Mouse (Mus musculus) stomach, embryonic 16.5 days (tissue): Measurements from ENCODE around the gene Vti1a. TPM values are rescaled to one million over a fixed set of nuclear protein-coding genes. Genes with fewer than 3 reads are reported as not detected.

Experiments used
- ATAC-seq: fragments of 200-750 bp; cut with Nextera tagmentation; 2 replicates; pipeline ENCODE4 v1.8.0; 2017; ENCODE audit warnings: moderate number of reproducible peaks, moderate TSS enrichment; ENCODE audit not compliant: insufficient read depth, low FRiP score
- H3K27ac ChIP-seq: fragments of 300-500 bp; sonication (generic); 2 replicates; pipeline ENCODE4 v1.5.1; 2014; ENCODE audit warnings: low read length
- H3K27me3 ChIP-seq: fragments of 300-500 bp; sonication (generic); 2 replicates; pipeline ENCODE4 v1.6.1; 2014; ENCODE audit warnings: low read length, control low read depth, mixed read lengths; ENCODE audit not compliant: control insufficient read depth, insufficient read depth
- H3K36me3 ChIP-seq: fragments of 300-500 bp; sonication (generic); 2 replicates; pipeline ENCODE4 v1.6.1; 2014; ENCODE audit warnings: low read length; ENCODE audit not compliant: control insufficient read depth, insufficient read depth
- H3K4me1 ChIP-seq: fragments of 300-500 bp; sonication (generic); 2 replicates; pipeline ENCODE4 v1.6.1; 2014; ENCODE audit warnings: low read length, control low read depth, mixed read lengths; ENCODE audit not compliant: control insufficient read depth, insufficient read depth
- H3K4me2 ChIP-seq: fragments of 300-500 bp; sonication (generic); 2 replicates; pipeline ENCODE4 v1.6.1; 2014; ENCODE audit warnings: low read depth, low read length, mixed read lengths
- H3K4me3 ChIP-seq: fragments of 300-500 bp; sonication (generic); replicated peaks from 2 replicates; pipeline ENCODE4 v1.5.1; 2014; ENCODE audit warnings: mild to moderate bottlenecking, low read length
- H3K9ac ChIP-seq: fragments of 300-500 bp; sonication (generic); 2 replicates; pipeline ENCODE4 v1.6.1; 2014; ENCODE audit warnings: low read length
- H3K9me3 ChIP-seq: fragments of 300-500 bp; sonication (generic); replicated peaks from 2 replicates; pipeline ENCODE4 v1.6.1; 2016; ENCODE audit warnings: low read length, control low read depth; ENCODE audit not compliant: control insufficient read depth
- WGBS: fragments of 180-500 bp; shearing (Covaris S2); extraction: QIAGEN DNeasy Blood & Tissue Kit; methylation state at CpG from one replicate; pipeline ENCODE4 v1.1.7; 2014; 5-methylcytosine and 5-hydroxymethylcytosine counted together
- polyA plus RNA-seq: library from polyadenylated mRNA; unstranded; fragments of >200 nt; fragmentation: Nextera tagmentation; extraction: Ambion mirVana; gene quantifications from 2 replicates; pipeline ENCODE4 v1.2.1, GENCODE M21; 2015

The Vti1a gene
- polyA plus RNA-seq, 1 experiment from 2014 or later: 26.1 TPM

- Histone ChIP-seq H3K4me2 (no peak overlapping the region), H3K27ac (no peak overlapping the region), H3K4me1 (peaks cover 15% of the 10 kb centered on the region), H3K4me3 (no peak overlapping the region), H3K36me3 (no peaks in the 10 kb centered on the region), H3K9me3 (no peaks in the 10 kb centered on the region), H3K27me3 (no peaks in the 10 kb centered on the region), H3K9ac (no peak overlapping the region)
- WGBS: 82% methylated on average over 8 of the region's 8 CpGs
- no peak for ATAC-seq
Measured at GRCm38 (mm10) chr19:55472582-55472981, 156.5 kb downstream of the Vti1a start.

DNA sequence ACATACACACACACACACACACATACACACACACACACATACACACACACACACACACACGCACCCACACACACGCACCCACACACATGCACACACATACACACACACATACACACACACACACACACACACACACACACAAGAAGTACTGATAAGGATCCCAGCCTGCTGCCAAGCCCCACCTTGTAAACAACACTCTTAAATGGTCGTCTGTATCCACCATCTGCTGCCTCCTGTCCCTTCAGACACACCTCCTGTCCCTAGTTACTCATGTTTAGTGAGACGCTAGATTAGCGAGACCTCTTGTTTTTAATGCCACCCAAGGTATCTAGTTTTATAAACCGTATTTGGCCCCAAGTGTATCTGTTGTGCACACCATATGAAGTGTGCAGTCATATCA, 158.1 kb downstream of the Vti1a start:
- whole genome bisulfite sequencing: 62% methylated on average over 5 of the region's 6 CpGs
- H3K27ac ChIP-seq: no peak overlapping the region
- H3K4me3 ChIP-seq: no peak overlapping the region
- H3K27me3 ChIP-seq: no peaks in the 10 kb centered on the region
- no peak for ATAC-seq
- no peaks in the 10 kb centered on the region for H3K9me3 ChIP-seq
- H3K4me2 ChIP-seq: no peak overlapping the region
- no peak overlapping the region for H3K9ac ChIP-seq
- H3K36me3 ChIP-seq: no peaks in the 10 kb centered on the region
- peaks cover 8% of the 10 kb centered on the region for H3K4me1 ChIP-seq

DNA sequence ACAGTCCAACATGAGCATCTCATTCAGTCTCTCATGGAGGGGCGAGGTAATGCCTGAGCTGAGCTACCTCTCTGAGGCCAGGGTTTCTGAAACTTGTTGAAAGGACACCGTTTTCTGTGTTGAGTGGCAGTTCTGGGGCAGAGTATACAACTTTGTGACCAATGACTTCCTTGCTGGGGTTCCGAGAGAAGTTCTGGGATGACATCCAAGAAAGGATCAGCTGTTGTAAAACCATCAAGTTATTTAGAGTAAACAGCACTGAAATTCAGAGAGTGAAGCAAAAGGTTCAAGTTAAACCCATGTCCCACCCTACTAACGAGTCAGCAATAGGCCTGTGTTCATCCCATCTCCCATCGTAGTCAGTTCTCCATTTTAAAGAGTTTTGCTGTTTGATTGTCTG, 164.4 kb downstream of the Vti1a start:
- Histone ChIP-seq H3K4me2 (no peak overlapping the region), H3K4me1 (no peaks in the 10 kb centered on the region), H3K9me3 (no peaks in the 10 kb centered on the region), H3K27me3 (no peaks in the 10 kb centered on the region), H3K36me3 (no peaks in the 10 kb centered on the region), H3K27ac (no peak overlapping the region), H3K4me3 (no peak overlapping the region), H3K9ac (no peak overlapping the region)
- WGBS: 68% methylated on average over 5 of the region's 5 CpGs
- no peak for ATAC-seq

DNA sequence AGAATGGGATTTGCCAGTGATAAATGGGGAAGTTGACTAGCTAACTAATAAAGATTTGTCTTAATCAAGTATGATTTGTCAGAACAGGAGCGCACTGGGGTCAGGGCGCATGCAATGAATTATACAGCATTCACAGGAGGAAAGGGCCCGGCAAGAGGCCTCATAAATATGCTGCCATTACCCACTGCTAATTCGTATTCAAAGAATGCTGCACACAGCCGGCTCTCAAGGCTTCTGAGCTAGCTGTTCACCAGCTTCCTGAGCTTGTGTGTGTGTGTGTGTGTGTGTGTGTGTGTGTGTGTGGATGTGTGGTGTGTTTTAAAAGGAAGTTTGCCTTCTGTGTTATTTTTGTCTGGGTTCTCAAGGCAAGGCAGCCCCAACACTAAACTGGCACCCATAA, 165.2 kb downstream of the Vti1a start:
- no peaks in the 10 kb centered on the region for H3K4me1 ChIP-seq
- H3K4me2 ChIP-seq: no peak overlapping the region
- H3K36me3 ChIP-seq: no peaks in the 10 kb centered on the region
- 28% methylated on average over 5 of the region's 5 CpGs for WGBS
- H3K27ac ChIP-seq: no peak overlapping the region
- no peaks in the 10 kb centered on the region for H3K27me3 ChIP-seq
- ATAC-seq: no peak
- H3K9ac ChIP-seq: no peak overlapping the region
- no peak overlapping the region for H3K4me3 ChIP-seq
- no peaks in the 10 kb centered on the region for H3K9me3 ChIP-seq

DNA sequence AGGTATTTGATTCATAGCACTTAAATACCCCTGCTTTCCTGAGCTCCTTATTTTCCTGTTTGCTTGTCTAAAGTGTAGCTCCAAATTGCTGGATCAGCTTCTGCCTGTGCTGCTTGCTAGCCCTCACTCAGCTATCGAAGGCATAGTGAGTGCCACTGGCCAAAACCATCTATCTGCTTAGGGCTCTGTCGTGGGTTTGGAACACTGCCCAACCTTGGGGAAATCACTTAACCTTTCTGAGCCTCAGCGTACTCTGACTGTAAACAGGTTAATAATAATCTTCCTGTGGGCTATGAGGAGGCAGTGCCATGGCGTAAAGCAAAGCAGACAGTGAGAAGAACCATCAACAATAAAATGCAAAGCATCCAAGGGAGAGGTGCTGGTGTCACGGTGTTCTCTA, 167.4 kb downstream of the Vti1a start:
- H3K9ac ChIP-seq: no peak overlapping the region
- no peaks in the 10 kb centered on the region for H3K27me3 ChIP-seq
- H3K36me3 ChIP-seq: no peaks in the 10 kb centered on the region
- no peaks in the 10 kb centered on the region for H3K9me3 ChIP-seq
- H3K4me3 ChIP-seq: no peak overlapping the region
- 37% methylated on average over 5 of the region's 5 CpGs for WGBS
- no peak overlapping the region for H3K4me2 ChIP-seq
- no peaks in the 10 kb centered on the region for H3K4me1 ChIP-seq
- H3K27ac ChIP-seq: no peak overlapping the region
- ATAC-seq: no peak

GRCm38 (mm10) chr19:55484559-55484958, 168.5 kb downstream of the Vti1a start:
- Histone ChIP-seq H3K9ac (no peak overlapping the region), H3K9me3 (no peaks in the 10 kb centered on the region), H3K4me2 (no peak overlapping the region), H3K36me3 (no peaks in the 10 kb centered on the region), H3K4me1 (no peaks in the 10 kb centered on the region), H3K4me3 (no peak overlapping the region), H3K27me3 (no peaks in the 10 kb centered on the region), H3K27ac (no peak overlapping the region)
- WGBS: 48% methylated on average over 6 of the region's 6 CpGs
- peak; percentile 66 for ATAC-seq

- H3K4me2 ChIP-seq: no peak overlapping the region
- WGBS: 63% methylated on average over 4 of the region's 4 CpGs
- no peak overlapping the region for H3K9ac ChIP-seq
- no peaks in the 10 kb centered on the region for H3K27me3 ChIP-seq
- H3K27ac ChIP-seq: no peak overlapping the region
- peaks cover 7% of the 10 kb centered on the region for H3K4me1 ChIP-seq
- ATAC-seq: no peak
- H3K4me3 ChIP-seq: no peak overlapping the region
- no peaks in the 10 kb centered on the region for H3K36me3 ChIP-seq
- H3K9me3 ChIP-seq: no peaks in the 10 kb centered on the region
Measured at GRCm38 (mm10) chr19:55486473-55486872, 170.4 kb downstream of the Vti1a start.

DNA sequence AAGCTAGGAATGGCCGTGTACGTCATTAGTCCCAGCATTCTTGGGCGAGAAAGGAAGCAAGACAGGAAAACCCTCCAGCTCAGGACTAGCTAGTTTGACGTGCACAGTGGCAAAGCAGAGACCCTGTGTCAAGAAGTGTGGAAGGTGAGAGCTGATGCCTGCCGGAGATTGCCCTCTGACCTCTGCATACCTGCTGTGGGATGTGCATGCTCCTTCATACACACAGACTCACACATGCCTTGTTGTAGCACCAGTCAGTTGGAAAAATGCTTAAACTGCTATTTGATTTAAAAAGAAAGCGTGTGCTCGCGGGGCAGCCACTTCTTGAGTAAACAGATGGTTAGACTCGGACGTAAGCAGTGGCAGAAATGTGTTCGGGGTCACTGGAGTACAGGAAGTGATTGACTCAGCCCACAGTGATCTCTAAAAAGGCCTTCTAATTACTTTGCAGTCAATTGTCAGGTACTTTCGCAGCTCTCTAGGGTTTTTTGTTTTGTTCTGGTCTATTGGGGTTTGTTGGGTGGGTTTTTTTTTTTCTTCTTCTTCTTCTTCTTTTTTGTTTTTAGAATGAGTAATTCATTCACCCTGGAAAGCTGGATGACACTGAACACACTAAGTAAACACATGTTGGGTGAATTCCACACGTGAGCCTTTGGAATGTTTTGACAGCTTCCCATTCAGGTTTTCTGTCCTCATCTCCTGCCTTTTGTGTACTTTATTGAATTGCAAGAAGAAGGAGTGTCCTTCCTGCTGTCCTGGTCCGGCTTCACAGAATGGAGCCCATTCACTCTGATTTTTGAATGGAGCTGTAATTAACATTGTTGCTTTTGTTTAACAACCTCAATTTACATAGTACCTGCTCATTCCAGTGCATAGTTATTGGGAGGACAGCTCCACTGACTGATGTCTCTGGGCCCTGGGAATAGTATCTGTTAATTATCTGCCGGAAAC, 175.3 kb downstream of the Vti1a start:
- H3K9ac ChIP-seq: no peak overlapping the region
- no peaks in the 10 kb centered on the region for H3K36me3 ChIP-seq
- peaks cover 14% of the 10 kb centered on the region for H3K4me1 ChIP-seq
- ATAC-seq: no peak
- WGBS: 36% methylated on average over 15 of the region's 15 CpGs
- H3K27me3 ChIP-seq: no peaks in the 10 kb centered on the region
- no peak overlapping the region for H3K4me2 ChIP-seq
- no peak overlapping the region for H3K4me3 ChIP-seq
- no peak overlapping the region for H3K27ac ChIP-seq
- H3K9me3 ChIP-seq: no peaks in the 10 kb centered on the region

DNA sequence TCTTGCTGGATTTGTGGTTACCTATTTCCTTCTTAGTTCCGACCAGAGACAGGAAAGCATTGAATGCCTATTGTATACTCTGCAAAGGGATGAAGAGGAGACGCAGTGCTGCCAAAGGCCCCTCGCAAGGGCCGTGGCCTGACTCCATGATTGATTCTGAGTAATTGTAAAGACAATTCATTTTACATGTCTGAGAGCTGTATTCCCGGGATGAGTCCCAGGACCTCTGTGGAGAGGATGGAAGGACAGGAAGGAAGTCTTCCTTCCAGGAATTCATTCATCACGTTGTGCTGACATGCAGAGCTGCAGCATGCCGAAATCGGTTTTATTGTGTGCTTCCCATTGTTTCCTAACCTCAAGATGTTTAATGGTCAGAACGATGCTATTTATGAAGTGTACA, 180.2 kb downstream of the Vti1a start:
- no peak overlapping the region for H3K4me3 ChIP-seq
- H3K4me2 ChIP-seq: no peak overlapping the region
- H3K9me3 ChIP-seq: no peaks in the 10 kb centered on the region
- H3K27me3 ChIP-seq: no peaks in the 10 kb centered on the region
- H3K36me3 ChIP-seq: no peaks in the 10 kb centered on the region
- no peak overlapping the region for H3K27ac ChIP-seq
- peaks cover 14% of the 10 kb centered on the region for H3K4me1 ChIP-seq
- no peak for ATAC-seq
- no peak overlapping the region for H3K9ac ChIP-seq
- 40% methylated on average over 9 of the region's 9 CpGs for WGBS
